Mouse (Mus musculus) liver, embryonic 13.5 days (tissue): ENCODE results near the gene Myrip. TPM values are rescaled to one million over a fixed set of nuclear protein-coding genes. Genes with fewer than 3 reads are reported as not detected.
"Not testable (repeated sequence)": the region's sequence is repeated elsewhere in the genome, so short reads cannot be mapped to it uniquely, and the experiment has no call there.

Experiments used
- ATAC-seq: fragments of 200-750 bp; cut with Nextera tagmentation; 2 replicates; pipeline ENCODE4 v1.8.0; 2017; ENCODE audit warnings: low read depth, mild to moderate bottlenecking, moderate number of reproducible peaks, moderate library complexity
- DNase-seq: peaks from one replicate; pipeline ENCODE4 v3.0.0; 2022
- H3K27ac ChIP-seq: fragments of 300-500 bp; sonication (generic); 2 replicates; pipeline ENCODE4 v1.5.1; 2015; ENCODE audit warnings: moderate library complexity, mild to moderate bottlenecking, inconsistent platforms
- H3K27me3 ChIP-seq: fragments of 300-500 bp; sonication (generic); 2 replicates; pipeline ENCODE4 v1.6.1; 2015; ENCODE audit warnings: mild to moderate bottlenecking, inconsistent platforms
- H3K36me3 ChIP-seq: fragments of 300-500 bp; sonication (generic); 2 replicates; pipeline ENCODE4 v1.6.1; 2015; ENCODE audit warnings: mild to moderate bottlenecking, inconsistent platforms
- H3K4me1 ChIP-seq: fragments of 300-500 bp; sonication (generic); replicated peaks from 2 replicates; pipeline ENCODE4 v1.6.1; 2015; ENCODE audit warnings: inconsistent platforms
- H3K4me2 ChIP-seq: fragments of 300-500 bp; sonication (generic); 2 replicates; pipeline ENCODE4 v1.6.1; 2015; ENCODE audit warnings: inconsistent platforms, mild to moderate bottlenecking, moderate library complexity
- H3K4me3 ChIP-seq: fragments of 300-500 bp; sonication (generic); replicated peaks from 2 replicates; pipeline ENCODE4 v1.5.1; 2015; ENCODE audit warnings: mild to moderate bottlenecking, inconsistent platforms
- H3K9ac ChIP-seq: fragments of 300-500 bp; sonication (generic); 2 replicates; pipeline ENCODE4 v1.6.1; 2015; ENCODE audit warnings: mild to moderate bottlenecking, inconsistent platforms
- H3K9me3 ChIP-seq: fragments of 300-500 bp; sonication (generic); replicated peaks from 2 replicates; pipeline ENCODE4 v1.6.1; 2016; ENCODE audit warnings: inconsistent platforms
- WGBS: fragments of 180-500 bp; shearing (Covaris S2); methylation state at CpG from one replicate; pipeline ENCODE4 v1.1.7; 2015; ENCODE audit not compliant: insufficient replicate concordance; 5-methylcytosine and 5-hydroxymethylcytosine counted together
- polyA plus RNA-seq: library from polyadenylated mRNA; unstranded; fragments of >200 nt; fragmentation: Nextera tagmentation; extraction: Ambion mirVana; gene quantifications from 2 replicates; pipeline ENCODE4 v1.2.1, GENCODE M21; 2015

Myrip gene
- polyA plus RNA-seq, 1 experiment from 2014 or later = 0.03 TPM

GRCm38 (mm10) chr9:120398289-120398688, 97.0 kb downstream of the Myrip start:
- no peaks in the 10 kb centered on the region for H3K9me3 ChIP-seq
- WGBS = 62% methylated on average over 8 of the region's 8 CpGs
- no peak overlapping the region for H3K4me3 ChIP-seq
- H3K36me3 ChIP-seq = no peaks in the 10 kb centered on the region
- H3K27me3 ChIP-seq = peaks cover 6% of the 10 kb centered on the region; the same call in 1 of the 2 replicates
- no peak for ATAC-seq
- no peak overlapping the region for H3K27ac ChIP-seq
- no peak for DNase-seq
- no peak overlapping the region for H3K9ac ChIP-seq
- no peaks in the 10 kb centered on the region for H3K4me1 ChIP-seq
- H3K4me2 ChIP-seq = no peak overlapping the region

- H3K27me3 ChIP-seq, H3K4me3 ChIP-seq, H3K27ac ChIP-seq, H3K9ac ChIP-seq, DNase-seq, H3K9me3 ChIP-seq, ATAC-seq, H3K4me2 ChIP-seq, H3K4me1 ChIP-seq, H3K36me3 ChIP-seq: not testable (repeated sequence)
- WGBS = 65% methylated on average over 2 of the region's 2 CpGs
These were observed 98.2 kb downstream of the Myrip start for GRCm38 (mm10) chr9:120399537-120399936.

DNA sequence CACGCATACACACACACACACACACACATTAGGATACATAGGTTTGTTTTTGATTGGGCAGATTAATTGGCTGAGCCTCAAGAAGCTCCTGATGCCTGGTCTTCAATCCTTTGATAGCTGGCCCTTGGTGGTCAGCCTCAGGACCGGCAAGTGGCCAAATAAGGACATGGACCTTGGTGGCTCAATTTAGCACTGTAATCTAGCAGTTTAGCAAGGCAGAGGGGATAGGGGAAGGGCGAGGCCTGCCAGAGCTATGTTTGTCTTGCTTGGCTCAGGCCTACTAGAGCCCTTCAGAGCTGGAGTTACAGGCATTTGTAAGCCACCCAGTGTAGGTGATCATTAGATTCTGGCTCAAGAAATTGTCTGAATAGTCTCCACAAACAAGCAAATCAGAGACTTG, 101.1 kb downstream of the Myrip start:
- no peak for ATAC-seq
- H3K4me3 ChIP-seq = no peak overlapping the region
- no peaks in the 10 kb centered on the region for H3K36me3 ChIP-seq
- H3K9ac ChIP-seq = no peak overlapping the region
- H3K27me3 ChIP-seq = no peaks in the 10 kb centered on the region
- H3K4me1 ChIP-seq = no peaks in the 10 kb centered on the region
- DNase-seq = no peak
- H3K9me3 ChIP-seq = no peaks in the 10 kb centered on the region
- no peak overlapping the region for H3K27ac ChIP-seq
- no peak overlapping the region for H3K4me2 ChIP-seq
- 63% methylated on average over 3 of the region's 3 CpGs for WGBS

DNA sequence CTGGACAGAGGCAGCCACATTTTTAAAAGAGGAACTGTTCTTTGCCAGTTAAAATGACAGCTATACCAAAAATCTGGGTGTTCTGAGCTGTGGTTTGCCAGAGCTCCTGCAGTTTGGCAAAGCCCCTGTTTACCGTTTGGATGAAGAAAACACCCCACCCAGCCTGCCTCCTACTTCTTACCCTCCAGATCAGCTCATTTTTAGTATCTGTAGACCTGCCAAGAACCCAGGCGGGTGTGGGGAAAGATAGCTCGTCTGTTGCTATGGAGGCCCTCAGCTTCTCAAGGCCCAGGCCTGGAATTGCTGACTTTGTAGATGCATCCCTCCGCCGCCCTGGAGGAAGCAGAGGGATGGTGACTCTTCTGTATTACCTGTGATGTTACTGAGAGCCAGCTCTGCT, 102.3 kb downstream of the Myrip start:
- Histone ChIP-seq H3K27me3 (no peaks in the 10 kb centered on the region), H3K36me3 (no peaks in the 10 kb centered on the region), H3K27ac (no peak overlapping the region), H3K9ac (no peak overlapping the region), H3K9me3 (no peaks in the 10 kb centered on the region), H3K4me3 (no peak overlapping the region), H3K4me1 (no peaks in the 10 kb centered on the region), H3K4me2 (no peak overlapping the region)
- DNase-seq (no peak), ATAC-seq (no peak)
- 52% methylated on average over 5 of the region's 5 CpGs for WGBS

DNA sequence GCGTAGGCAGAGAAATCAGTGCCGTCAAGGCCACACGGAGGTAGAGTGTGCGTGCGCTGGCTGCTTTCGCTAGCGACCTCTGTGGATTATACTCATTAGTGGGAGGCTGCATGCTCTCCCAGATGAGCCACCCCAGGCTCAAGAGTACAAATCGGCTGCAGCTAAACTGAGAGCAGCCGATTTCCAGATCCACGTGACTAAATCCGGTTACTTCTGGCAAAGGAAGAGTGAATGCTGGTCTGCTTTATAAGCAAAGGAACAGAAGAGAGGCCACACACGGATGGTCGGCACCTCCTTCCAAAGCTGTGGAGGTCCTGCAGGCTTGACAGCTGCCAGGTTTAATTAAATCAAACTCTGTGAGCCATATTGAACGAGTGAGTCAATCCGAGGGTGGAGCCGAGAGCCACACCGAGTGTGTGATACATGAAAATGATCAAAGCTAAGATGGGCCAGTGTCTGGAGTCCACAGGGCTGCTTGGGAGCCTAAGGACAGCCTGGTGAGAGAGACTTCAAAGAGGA, 108.4 kb downstream of the Myrip start:
- Histone ChIP-seq H3K4me2 (no peak overlapping the region), H3K27ac (no peak overlapping the region), H3K4me1 (no peaks in the 10 kb centered on the region), H3K36me3 (no peaks in the 10 kb centered on the region), H3K27me3 (0 out of 2 replicates have a peak, but pooled peaks cover 3% of the 10 kb centered on the region), H3K9me3 (no peaks in the 10 kb centered on the region), H3K4me3 (no peak overlapping the region), H3K9ac (no peak overlapping the region)
- DNase-seq (no peak), ATAC-seq (no peak)
- WGBS = 73% methylated on average over 17 of the region's 17 CpGs

GRCm38 (mm10) chr9:120410421-120410820, 109.1 kb downstream of the Myrip start:
- Histone ChIP-seq H3K27ac (no peak overlapping the region), H3K4me1 (no peaks in the 10 kb centered on the region), H3K9me3 (no peaks in the 10 kb centered on the region), H3K4me2 (no peak overlapping the region), H3K4me3 (no peak overlapping the region), H3K36me3 (no peaks in the 10 kb centered on the region), H3K27me3 (0 out of 2 replicates have a peak, but pooled peaks cover 3% of the 10 kb centered on the region), H3K9ac (no peak overlapping the region)
- DNase-seq = no peak
- no peak for ATAC-seq
- WGBS = 14% methylated on average over 5 of the region's 5 CpGs

GRCm38 (mm10) chr9:120415504-120415903, 114.2 kb downstream of the Myrip start:
- Histone ChIP-seq H3K4me2 (no peak overlapping the region), H3K9ac (no peak overlapping the region), H3K36me3 (no peaks in the 10 kb centered on the region), H3K9me3 (no peaks in the 10 kb centered on the region), H3K4me1 (no peaks in the 10 kb centered on the region), H3K27ac (no peak overlapping the region), H3K27me3 (0 out of 2 replicates have a peak, but pooled peaks cover 3% of the 10 kb centered on the region), H3K4me3 (no peak overlapping the region)
- ATAC-seq (0 out of 2 replicates have a peak, but pooled peaks have one; percentile 31), DNase-seq (peak; percentile 59)
- 0% methylated on average over 4 of the region's 7 CpGs for WGBS

- no peak for DNase-seq
- H3K27ac ChIP-seq = no peak overlapping the region
- no peak overlapping the region for H3K4me3 ChIP-seq
- no peak overlapping the region for H3K4me2 ChIP-seq
- H3K9ac ChIP-seq = no peak overlapping the region
- no peaks in the 10 kb centered on the region for H3K36me3 ChIP-seq
- 0 out of 2 replicates have a peak, but pooled peaks cover 3% of the 10 kb centered on the region for H3K27me3 ChIP-seq
- ATAC-seq = no peak
- no peaks in the 10 kb centered on the region for H3K4me1 ChIP-seq
- no peaks in the 10 kb centered on the region for H3K9me3 ChIP-seq
- WGBS = 79% methylated on average over 5 of the region's 5 CpGs
These were observed 114.8 kb downstream of the Myrip start for GRCm38 (mm10) chr9:120416151-120416550.

- H3K36me3 ChIP-seq = no peaks in the 10 kb centered on the region
- 62% methylated on average over 5 of the region's 5 CpGs for WGBS
- H3K27ac ChIP-seq = no peak overlapping the region
- H3K9me3 ChIP-seq = no peaks in the 10 kb centered on the region
- no peak overlapping the region for H3K4me2 ChIP-seq
- no peaks in the 10 kb centered on the region for H3K4me1 ChIP-seq
- no peak for DNase-seq
- H3K27me3 ChIP-seq = 0 out of 2 replicates have a peak, but pooled peaks cover 2% of the 10 kb centered on the region
- H3K9ac ChIP-seq = no peak overlapping the region
- no peak overlapping the region for H3K4me3 ChIP-seq
- no peak for ATAC-seq
These were observed 115.4 kb downstream of the Myrip start for GRCm38 (mm10) chr9:120416729-120417128.

GRCm38 (mm10) chr9:120418582-120418981, 117.3 kb downstream of the Myrip start:
- H3K27me3 ChIP-seq = no peaks in the 10 kb centered on the region
- no peaks in the 10 kb centered on the region for H3K9me3 ChIP-seq
- no peaks in the 10 kb centered on the region for H3K36me3 ChIP-seq
- no peak for DNase-seq
- H3K27ac ChIP-seq = no peak overlapping the region
- no peak overlapping the region for H3K4me3 ChIP-seq
- no peak for ATAC-seq
- no peak overlapping the region for H3K9ac ChIP-seq
- no peak overlapping the region for H3K4me2 ChIP-seq
- H3K4me1 ChIP-seq = no peaks in the 10 kb centered on the region
- 70% methylated on average over 7 of the region's 7 CpGs for WGBS

- H3K27me3 ChIP-seq = no peaks in the 10 kb centered on the region
- DNase-seq (no peak), ATAC-seq (no peak)
- no peaks in the 10 kb centered on the region for H3K36me3 ChIP-seq
- H3K4me1 ChIP-seq = 0 out of 2 replicates have a peak, but pooled peaks cover 4% of the 10 kb centered on the region
- no peak overlapping the region for H3K4me2 ChIP-seq
- WGBS = 55% methylated on average over 7 of the region's 7 CpGs
- no peaks in the 10 kb centered on the region for H3K9me3 ChIP-seq
- no peak overlapping the region for H3K9ac ChIP-seq
- H3K4me3 ChIP-seq = no peak overlapping the region
- no peak overlapping the region for H3K27ac ChIP-seq
These were observed 123.3 kb downstream of the Myrip start for GRCm38 (mm10) chr9:120424567-120424966.

- Histone ChIP-seq H3K9me3 (no peaks in the 10 kb centered on the region), H3K36me3 (no peaks in the 10 kb centered on the region), H3K4me3 (no peak overlapping the region), H3K9ac (no peak overlapping the region), H3K27ac (no peak overlapping the region), H3K4me1 (0 out of 2 replicates have a peak, but pooled peaks cover 4% of the 10 kb centered on the region), H3K4me2 (no peak overlapping the region), H3K27me3 (no peaks in the 10 kb centered on the region)
- 36% methylated on average over 5 of the region's 5 CpGs for WGBS
- no peak for ATAC-seq
- peak; percentile 13 for DNase-seq
These were observed 124.5 kb downstream of the Myrip start for GRCm38 (mm10) chr9:120425768-120426167.
